Comparison of ENCODE assay signal across 9 mouse cellular contexts in the genomic region with DNA sequence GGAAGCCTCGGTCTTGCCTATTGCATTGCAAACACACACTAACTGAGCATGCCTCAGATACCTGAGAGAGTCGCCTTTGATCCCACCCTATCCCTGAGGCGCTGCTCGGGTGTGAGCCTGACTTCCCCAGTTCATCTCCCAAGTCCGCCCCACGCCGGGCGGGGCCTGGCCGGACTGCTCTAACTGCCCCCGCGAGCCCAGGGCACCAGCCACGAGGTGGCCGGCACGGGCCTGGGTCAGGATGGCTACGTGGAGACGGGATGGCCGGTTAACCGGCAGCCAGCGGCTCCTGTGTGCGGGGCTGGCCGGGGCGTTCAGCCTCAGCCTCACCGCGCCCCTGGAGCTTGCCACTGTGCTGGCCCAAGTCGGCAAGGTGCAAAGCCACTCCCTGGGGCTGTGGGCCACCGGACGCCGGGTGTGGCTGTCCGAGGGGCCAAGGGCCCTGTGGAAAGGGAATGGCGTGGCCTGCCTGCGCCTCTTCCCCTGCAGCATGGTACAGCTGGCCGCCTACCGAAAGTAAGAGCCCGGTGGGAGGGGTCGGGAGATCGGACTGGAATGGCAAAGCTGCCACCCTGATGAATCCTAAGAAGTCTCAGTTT. TPM values are rescaled to one million over a fixed set of nuclear protein-coding genes. Genes with fewer than 3 reads are reported as not detected.
A peak's percentile ranks its signal among the peaks of the same experiment; 100 is the strongest.
DNase-seq lines count a peak whose midpoint lies in the region; ATAC-seq and TF ChIP-seq lines count a peak whose summit lies in the region.
"Had no signal": no experiment of that assay in that cellular context is flagged by ENCODE, and none has a peak within 500 bp of the region (broad histone marks: within the 10 kb centered on the region; RNA-seq: fewer than 3 reads in every experiment).

A gene (plus strand): TSS at position 157 of the 599 bp plus-strand sequence.

- TF ChIP-seq POLR2A in bone marrow, adult 2 months (IDR thresholded peaks at IDR 0.05; ENCODE audit: borderline replicate concordance, control insufficient read depth, low read depth, low read length) = no peak

- H3K27ac ChIP-seq in bone marrow, adult 2 months (ENCODE audit: control insufficient read depth, insufficient read depth, low read depth, low read length, poor library complexity) = peak within 1 kb of the TSS; percentile 83
- peak within 1 kb of the TSS; percentile 86 for H3K27ac ChIP-seq in heart, embryonic 10.5 days

- TF ChIP-seq CTCF in bone marrow, adult 2 months (IDR thresholded peaks at IDR 0.05; ENCODE audit: control insufficient read depth, insufficient read depth, low read length) = no peak

- H3K4me1 ChIP-seq in erythroblast, embryonic 14.5 days (ENCODE audit: control insufficient read depth) = peaks cover 24% of the 10 kb centered on the region
- H3K4me1 ChIP-seq in bone marrow, adult 2 months (ENCODE audit: control insufficient read depth, insufficient read depth, low read length) = no peaks in the 10 kb centered on the region; the same call in 1 of the 2 replicates
- H3K4me1 ChIP-seq in heart, embryonic 10.5 days = no peaks in the 10 kb centered on the region

- DNase-seq in heart, embryonic 10.5 days (ENCODE audit: low spot score) = no peak
- DNase-seq in kidney, adult 9 months = peak; percentile 13
- DNase-seq in lung, postnatal 10 days = peak; percentile 13
- peak; percentile 7 to 10 for DNase-seq in spleen, postnatal 14 days (ENCODE audit: low spot score in 2 of 2)
- no peak for DNase-seq in right cerebral cortex, adult 2 months (ENCODE audit: low spot score in 2 of 2)

- peak within 1 kb of the TSS; percentile 61 for H3K4me3 ChIP-seq in erythroblast, embryonic 14.5 days (replicated peaks)
- H3K4me3 ChIP-seq in bone marrow, adult 2 months (replicated peaks; ENCODE audit: control insufficient read depth, low read depth, low read length) = peak within 1 kb of the TSS; percentile 57
- H3K4me3 ChIP-seq in heart, embryonic 10.5 days = peak within 1 kb of the TSS; percentile 63

- 12% methylated on average over 36 of the region's 36 CpGs for WGBS in bone marrow, adult 2 months
- WGBS in heart, embryonic 10.5 days = 16% methylated on average over 36 of the region's 36 CpGs

- ATAC-seq in erythroblast, adult 5-6 weeks (replicated peaks; ENCODE audit: low FRiP score, poor library complexity, severe bottlenecking) = no peak
- ATAC-seq: Patski had no signal

- H3K27me3 ChIP-seq in erythroblast, embryonic 14.5 days (ENCODE audit: control insufficient read depth) = peaks cover 7% of the 10 kb centered on the region
- H3K27me3 ChIP-seq in heart, embryonic 10.5 days (ENCODE audit: insufficient read depth, poor library complexity, severe bottlenecking) = no peaks in the 10 kb centered on the region

- no peaks in the 10 kb centered on the region for H3K36me3 ChIP-seq in erythroblast, embryonic 14.5 days (ENCODE audit: control insufficient read depth)
- H3K36me3 ChIP-seq in heart, embryonic 10.5 days = no peaks in the 10 kb centered on the region

- H3K9me3 ChIP-seq in erythroblast, embryonic 14.5 days (ENCODE audit: control insufficient read depth, low read length) = no peaks in the 10 kb centered on the region
- no peaks in the 10 kb centered on the region for H3K9me3 ChIP-seq in heart, embryonic 10.5 days

RNA-seq across cellular contexts. Expression of the gene that starts here (rescaled TPM):
- not detected in 2 replicates for polyA plus RNA-seq in erythroblast, embryonic 14.5 days (2012)
- total RNA-seq in erythroblast, adult 5-6 weeks (2015; ENCODE audit: low replicate concordance) = not detected in 2 replicates
- total RNA-seq in erythroblast, adult 5-6 weeks (2017; ENCODE audit: low replicate concordance) = not detected in 2 replicates
- not detected in 2 replicates for polyA plus RNA-seq in bone marrow, adult 2 months (2011; ENCODE audit: insufficient read depth, insufficient read length, low replicate concordance, missing spikeins)
- polyA plus RNA-seq in heart, embryonic 10.5 days (2016; fragmentation: Nextera tagmentation; extraction: Ambion mirVana) = 2.2 and 3.1 TPM in 2 replicates

Comparison
In these comparisons a context has a peak if more than half of its experiments do, and no peak if none do; other contexts are left out.
1. DNase-seq: peak in kidney, adult 9 months (single experiment), lung, postnatal 10 days (single experiment) and spleen, postnatal 14 days (2 of 2); none in heart, embryonic 10.5 days (single experiment) and right cerebral cortex, adult 2 months (0 of 2).
2. Peak in every context shown above with its lines, with median percentiles within 50 percentile points of each other: H3K4me3 ChIP-seq.